Mouse (Mus musculus) Patski (cell line): ENCODE results near the gene Adam21. TPM values are rescaled to one million over a fixed set of nuclear protein-coding genes. Genes with fewer than 3 reads are reported as not detected.
A peak's percentile ranks its signal among the peaks of the same experiment; 100 is the strongest.

Experiments
- ATAC-seq: fragments of 100-300 bp; one replicate; pipeline ENCODE4 v1.8.0; 2021
- CTCF ChIA-PET: fragments of 350-600 bp; sonication (Branson Sonifier 250); formaldehyde crosslinking; loops from one replicate; lab custom pipeline; 2022; ENCODE audit warnings: inconsistent platforms; lab: Charles Lee
- POLR2A ChIA-PET: fragments of 350-600 bp; sonication (Branson Sonifier 250); formaldehyde crosslinking; loops from one replicate; lab custom pipeline; 2022; ENCODE audit warnings: antibody characterized with exemption, inconsistent platforms; lab: Charles Lee
- DNase-seq: peaks from one replicate; pipeline ENCODE4 v3.0.0-alpha.2; 2011; ENCODE audit warnings: low read depth, low spot score
- H3K27me3 ChIP-seq: fragments of 371-371 bp; one replicate; pipeline ENCODE4 v1.5.1; 2021
- CTCF ChIP-seq: fragments of 100-300 bp; IDR thresholded peaks from one replicate; pipeline ENCODE4 v1.5.1; 2021
- in situ Hi-C: fragments of 300-500 bp; cut with MboI; formaldehyde crosslinking; loops from 3 replicates; pipeline ENCODE4 v1.11.1; 2018; ENCODE audit warnings: low pct_unique_long_range_greater_than_20kb, mixed read lengths
- polyA plus RNA-seq: library from polyadenylated mRNA; unstranded; gene quantifications from one replicate; pipeline ENCODE4 v1.2.3, GENCODE M21; 2021

Adam21 gene
- 0.15 TPM for polyA plus RNA-seq

DNA sequence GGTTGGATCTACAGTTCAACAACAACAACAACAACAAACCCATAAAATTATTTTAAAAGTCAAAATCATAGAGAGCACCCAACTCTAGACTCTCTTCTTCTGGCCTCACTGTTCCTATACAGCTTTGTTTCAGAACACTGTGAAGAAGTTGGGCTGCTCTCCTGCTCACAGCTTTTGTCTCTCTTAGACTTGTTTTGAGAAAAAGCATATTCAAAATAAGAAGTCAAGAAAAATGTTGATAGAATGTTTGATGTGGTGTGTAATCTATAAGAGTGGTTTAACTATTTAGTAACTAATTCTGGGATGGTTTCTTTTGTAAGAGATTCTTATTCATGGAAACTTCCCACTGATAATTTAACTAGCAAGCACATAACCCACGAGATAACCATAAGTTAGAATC is at the start of gene Adam21:
TSS of gene Adam21 (minus strand) at position 101 of the 400 bp plus-strand sequence.
- no peaks in the 10 kb centered on the region for H3K27me3 ChIP-seq
- ChIA-PET POLR2A (no interaction called here), CTCF (no interaction called here)
- no peak for TF ChIP-seq CTCF
- DNase-seq (no peak), ATAC-seq (no peak)
- in situ Hi-C loops: no loop called here

DNA sequence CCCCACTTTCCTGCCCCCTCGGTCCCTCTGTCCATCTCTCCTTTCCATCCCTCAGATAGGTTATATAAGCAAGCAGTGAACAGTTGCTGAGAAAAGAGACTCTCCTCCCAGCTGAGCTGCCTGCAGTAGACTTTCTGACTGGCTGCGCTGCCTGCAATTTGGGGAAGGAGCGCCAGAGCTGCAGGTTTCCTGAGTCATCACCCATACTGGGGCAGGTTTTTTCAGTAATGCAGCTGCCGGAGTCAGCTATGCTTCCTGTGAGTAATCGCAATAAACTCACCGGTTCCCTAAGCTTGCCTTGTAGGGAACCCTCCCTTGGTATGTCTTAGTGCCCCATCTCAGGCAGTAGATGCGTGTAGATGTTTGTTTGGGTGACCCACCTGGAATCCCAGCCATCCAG is 48.7 kb upstream of the Adam21 start:
- ATAC-seq: no peak
- TF ChIP-seq CTCF: no peak

DNA sequence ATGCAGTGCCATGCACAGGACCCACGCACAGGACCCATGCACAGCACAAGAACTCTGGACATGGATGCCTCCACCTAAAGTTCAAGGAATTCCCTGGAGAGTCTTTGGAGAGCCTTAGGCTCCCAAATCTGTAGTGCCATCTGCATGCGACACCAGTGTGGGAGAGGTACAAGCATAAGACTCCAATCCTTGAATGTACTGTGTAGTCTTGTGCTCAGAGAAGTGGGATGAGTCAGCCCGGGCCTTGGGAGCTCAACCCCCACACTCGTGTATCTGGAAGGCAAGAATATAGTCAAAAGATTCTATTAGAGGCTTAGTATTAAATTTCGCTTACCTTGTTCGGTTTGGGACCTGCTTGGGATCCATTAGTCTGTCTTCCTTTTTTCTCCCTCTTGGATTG is 47.5 kb upstream of the Adam21 start:
- CTCF ChIA-PET: interaction anchor here (1.4 kb wide), 1 partner anchor 173 kb away, joined by 3 read pairs; no protein-coding TSS in a partner anchor
- ATAC-seq (no peak), DNase-seq (no peak)
- TF ChIP-seq CTCF: no peak
- in situ Hi-C loops: loop anchor here (25.0 kb wide), 1 partner anchor 296 kb away; no protein-coding TSS in a partner anchor
- POLR2A ChIA-PET: no interaction called here
- no peaks in the 10 kb centered on the region for H3K27me3 ChIP-seq

More for the DNA sequence above, 48.7 kb upstream of the Adam21 start:
- in situ Hi-C loops: loop anchor here (25.0 kb wide), 1 partner anchor 295 kb away; no protein-coding TSS in a partner anchor
- no peaks in the 10 kb centered on the region for H3K27me3 ChIP-seq
- CTCF ChIA-PET: interaction anchor here (1.4 kb wide), 1 partner anchor 172 kb away, joined by 3 read pairs; no protein-coding TSS in a partner anchor
- POLR2A ChIA-PET: no interaction called here
- DNase-seq: no peak

DNA sequence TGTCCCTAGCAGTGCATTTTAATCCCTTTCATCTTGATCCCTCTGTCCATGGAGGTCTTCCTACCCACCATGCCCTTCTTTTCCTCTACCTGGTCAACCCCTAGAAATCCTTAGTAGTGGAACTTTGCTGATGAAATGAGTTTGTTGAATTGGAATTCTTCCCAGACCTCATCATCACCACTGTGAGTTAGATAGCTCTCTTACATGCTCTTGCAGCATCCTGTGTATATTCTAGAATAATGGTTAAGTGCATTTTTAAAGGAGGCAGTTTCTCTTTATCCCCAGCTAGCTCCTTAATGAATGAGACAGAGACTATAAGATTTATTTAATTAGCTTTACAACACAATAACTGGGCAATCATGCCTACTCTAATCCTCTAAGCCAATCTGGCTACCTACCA is 41.2 kb upstream of the Adam21 start:
- ChIA-PET CTCF (interaction anchor here (1.0 to 1.5 kb wide), 3 partner anchors 10 to 179 kb away, joined by 3 to 5 read pairs (median 3); no protein-coding TSS in a partner anchor), POLR2A (no interaction called here)
- ATAC-seq (no peak), DNase-seq (no peak)
- in situ Hi-C loops: loop anchor here (25.0 kb wide), 1 partner anchor 303 kb away; no protein-coding TSS in a partner anchor
- H3K27me3 ChIP-seq: no peaks in the 10 kb centered on the region
- TF ChIP-seq CTCF: no peak

DNA sequence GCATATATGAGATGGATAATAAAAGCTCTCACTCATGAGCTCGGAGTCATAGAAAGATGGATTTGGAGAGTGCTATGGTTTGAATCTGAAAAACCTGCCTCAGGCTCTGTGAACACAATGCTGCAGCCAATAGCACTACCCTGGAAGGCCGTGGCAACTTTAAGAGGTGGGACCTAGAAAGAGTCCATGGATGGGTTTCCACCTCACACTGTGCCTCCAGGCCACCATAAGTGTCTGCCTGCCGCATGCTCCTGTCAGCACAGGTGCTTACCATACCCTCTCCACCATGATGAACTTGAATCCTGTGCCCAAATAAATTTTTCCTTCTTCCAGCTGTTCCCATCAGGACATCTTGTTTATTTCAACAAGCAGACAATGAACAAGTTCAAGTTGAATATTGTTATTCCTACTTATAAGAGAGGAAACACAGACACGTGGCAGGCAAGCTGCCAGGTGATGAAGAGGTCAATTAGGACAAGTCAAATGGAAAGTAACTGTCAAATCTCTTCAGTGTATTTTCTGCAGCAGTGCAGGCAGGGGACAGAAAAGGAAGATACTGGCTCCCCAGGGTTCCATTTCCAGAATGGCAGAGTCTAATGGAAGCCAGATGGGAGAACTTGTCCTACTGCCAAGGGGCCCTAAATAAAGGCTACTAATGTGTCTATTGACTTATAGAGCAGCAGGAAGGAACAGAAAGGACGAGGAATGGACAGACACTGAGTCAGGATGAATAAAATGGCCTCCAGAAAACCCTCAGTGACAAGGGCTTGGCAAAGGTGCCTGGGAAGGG is 36.9 kb upstream of the Adam21 start:
- in situ Hi-C loops: loop anchor here (25.0 kb wide), 1 partner anchor 307 kb away; no protein-coding TSS in a partner anchor
- no peak for TF ChIP-seq CTCF
- ATAC-seq: no peak
- DNase-seq: no peak
- ChIA-PET POLR2A (no interaction called here), CTCF (no interaction called here)
- H3K27me3 ChIP-seq: no peaks in the 10 kb centered on the region

DNA sequence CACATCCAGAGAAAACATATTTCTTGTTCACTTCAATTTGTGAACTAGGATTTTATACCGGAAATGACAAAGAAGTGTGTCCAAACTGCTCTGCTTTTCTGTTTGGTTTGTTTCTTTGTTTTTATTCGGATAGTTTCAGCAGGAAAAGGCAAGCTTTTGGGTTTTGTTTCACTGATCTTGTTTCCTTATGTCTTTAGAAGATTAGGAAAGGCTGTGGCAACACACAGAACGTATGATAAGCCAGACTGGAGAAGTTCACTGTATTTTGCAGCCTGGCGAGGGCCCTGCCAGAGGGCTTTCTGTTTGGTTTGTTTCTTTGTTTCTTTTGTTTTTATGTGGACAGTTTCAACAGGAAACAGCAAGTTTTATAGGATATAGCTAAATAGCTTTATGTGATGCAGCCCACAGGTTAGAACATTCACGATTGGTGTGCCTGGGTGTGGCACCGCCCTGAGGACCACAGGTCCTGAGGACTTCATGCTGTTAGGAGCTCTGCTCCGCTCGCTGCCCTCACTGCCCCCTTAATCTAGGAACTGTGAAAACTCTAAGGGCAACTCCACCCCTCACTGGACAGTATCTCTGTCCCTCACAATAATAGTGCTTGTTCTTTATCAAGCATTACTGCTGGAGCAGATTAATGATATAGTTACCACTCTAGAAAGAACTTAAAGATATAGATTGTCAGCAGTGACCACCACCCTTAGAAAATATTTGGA is 28.4 kb upstream of the Adam21 start:
- H3K27me3 ChIP-seq: no peaks in the 10 kb centered on the region
- CTCF ChIA-PET: no interaction called here
- POLR2A ChIA-PET: no interaction called here
- in situ Hi-C loops: no loop called here
- ATAC-seq: no peak
- TF ChIP-seq CTCF: no peak
- DNase-seq: no peak

DNA sequence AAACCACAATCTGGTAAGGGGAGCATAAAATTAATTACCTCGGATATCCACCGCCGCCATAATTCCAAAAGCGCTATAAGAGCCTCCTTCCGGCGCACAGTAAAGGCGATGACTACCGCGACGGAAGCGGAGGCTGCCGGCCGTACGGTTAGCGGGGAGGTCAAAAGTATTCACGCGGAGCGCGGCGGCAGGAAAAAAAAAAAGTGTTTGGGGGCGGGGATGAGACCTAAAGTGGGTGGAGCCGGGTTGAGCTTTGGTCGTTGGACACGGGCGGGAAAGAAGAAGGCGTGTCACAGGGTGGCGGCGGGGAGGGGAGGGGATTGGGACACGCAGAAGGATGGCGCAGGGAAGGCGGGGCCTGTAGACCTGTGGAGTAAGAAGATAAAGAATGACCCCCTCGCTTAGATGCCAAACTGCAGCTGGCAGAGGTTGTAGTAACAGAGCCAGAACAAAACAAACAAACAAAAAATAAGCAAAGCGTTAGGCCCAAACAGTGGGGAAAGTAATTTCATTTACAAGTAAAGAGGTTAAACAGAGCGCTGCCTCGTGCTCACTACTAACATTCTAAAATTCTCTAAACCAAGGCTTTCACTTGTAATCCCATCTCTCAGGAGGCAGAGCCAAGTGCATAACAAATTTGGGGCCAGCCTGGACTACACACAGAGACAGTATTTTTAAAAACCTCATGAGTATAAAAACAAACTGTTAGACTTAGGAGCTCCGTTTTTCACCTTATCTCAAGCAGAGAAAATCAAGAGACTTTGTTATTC is 26.8 kb upstream of the Adam21 start, which contains the start of gene Med6:
TSS of gene Med6 (minus strand) at position 107 of the 770 bp plus-strand sequence.
- DNase-seq (peak; percentile 75), ATAC-seq (peak; percentile 94)
- ChIA-PET CTCF (interaction anchor here (1.2 kb wide), 1 partner anchor 119 kb away, joined by 3 read pairs; no protein-coding TSS in a partner anchor), POLR2A (no interaction called here)
- H3K27me3 ChIP-seq: no peaks in the 10 kb centered on the region
- TF ChIP-seq CTCF: no peak
- in situ Hi-C loops: no loop called here

DNA sequence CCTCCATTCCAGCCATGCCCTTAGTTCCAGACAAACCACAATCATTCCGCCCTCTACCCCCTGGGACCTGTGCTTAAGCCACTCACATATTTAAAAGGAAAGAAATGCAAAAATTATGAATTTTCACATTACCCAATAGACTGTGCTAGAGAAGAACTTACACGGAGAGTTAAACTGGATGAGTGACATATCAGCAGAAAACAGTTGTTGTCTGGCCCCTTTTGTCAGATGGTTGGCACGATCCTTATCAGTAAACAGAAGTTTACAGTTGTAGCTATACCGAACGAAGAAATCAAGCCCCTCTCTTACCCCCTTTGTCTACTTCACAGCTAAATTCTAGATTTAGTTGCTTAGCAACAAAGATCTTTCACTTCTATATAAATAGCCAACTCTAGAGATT is 343 bp downstream of the Adam21 start:
- CTCF ChIA-PET: no interaction called here

DNA sequence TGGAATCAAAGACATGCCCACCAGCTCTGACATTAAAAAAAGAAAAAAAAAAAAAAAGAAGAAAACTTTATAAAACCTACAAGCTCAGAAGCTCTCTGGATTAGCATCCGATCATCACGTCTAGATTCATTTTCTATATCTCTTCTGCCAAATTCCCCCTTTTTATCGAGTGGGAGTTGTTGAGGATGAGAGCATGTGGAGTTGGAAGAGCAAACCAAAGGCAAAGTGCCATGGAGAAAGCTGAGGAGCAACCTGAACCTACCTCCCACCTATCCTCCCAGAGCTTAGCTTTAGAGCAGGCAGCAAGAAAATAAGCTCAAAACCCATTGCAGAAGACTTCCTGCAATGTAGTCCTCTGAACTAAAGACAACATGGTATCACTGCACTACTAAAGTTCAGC is 4.1 kb downstream of the Adam21 start:
- H3K27me3 ChIP-seq: no peaks in the 10 kb centered on the region
- in situ Hi-C loops: no loop called here
- POLR2A ChIA-PET: no interaction called here
- ATAC-seq (no peak), DNase-seq (no peak)
- no peak for TF ChIP-seq CTCF
- CTCF ChIA-PET: no interaction called here

More for the DNA sequence above, 343 bp downstream of the Adam21 start:
- POLR2A ChIA-PET: no interaction called here
- in situ Hi-C loops: no loop called here
- no peaks in the 10 kb centered on the region for H3K27me3 ChIP-seq
- ATAC-seq: no peak
- DNase-seq: no peak
- no peak for TF ChIP-seq CTCF

DNA sequence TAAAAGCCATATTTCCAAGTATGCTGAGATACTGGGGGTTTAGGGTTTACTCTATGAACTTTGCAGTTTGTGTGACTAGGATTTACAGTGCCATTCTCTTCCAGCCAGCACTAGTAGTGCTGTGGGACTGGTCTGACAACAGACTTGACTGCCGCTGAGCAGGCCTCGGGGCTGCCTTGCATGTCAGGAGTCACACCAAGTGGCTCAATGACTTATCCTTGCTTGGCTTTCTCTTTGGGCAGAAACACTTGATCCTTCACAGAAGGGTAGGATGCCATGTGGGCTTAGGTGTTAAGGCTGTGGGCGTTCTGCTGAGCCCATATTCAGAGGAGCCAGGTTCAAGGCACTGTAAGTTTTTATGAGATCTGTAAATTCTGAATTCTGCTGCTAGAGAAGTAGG is 19.0 kb downstream of the Adam21 start:
- no peak for ATAC-seq
- in situ Hi-C loops: no loop called here

More for the DNA sequence above, 19.0 kb downstream of the Adam21 start:
- H3K27me3 ChIP-seq: no peaks in the 10 kb centered on the region
- POLR2A ChIA-PET: no interaction called here
- no peak for TF ChIP-seq CTCF
- no peak for DNase-seq
- CTCF ChIA-PET: no interaction called here
